Mouse (Mus musculus): Measurements from ENCODE around the gene Pklr. TPM values are rescaled to one million over a fixed set of nuclear protein-coding genes. Genes with fewer than 3 reads are reported as not detected.

Pklr gene
- polyA plus RNA-seq, 1 experiment from 2014 or later, result 1.6 TPM

GRCm38 (mm10) chr3:89177242-89178106 lies 41.5 kb downstream of the Pklr start, which contains the start of gene Scamp3:
Scamp3 (plus strand) TSS chr3:89177473.
- Histone ChIP-seq H3K9me3 (ENCODE audit: control insufficient read depth, low read length) (no peaks in the 10 kb centered on the region), H3K4me1 (replicated peaks; ENCODE audit: control insufficient read depth, insufficient read depth, low read length) (peaks cover 8% of the 10 kb centered on the region; the same call in 1 of the 2 replicates), H3K9ac (ENCODE audit: low read depth, low read length) (peak within 1 kb of the TSS; percentile 84), H3K36me3 (ENCODE audit: control insufficient read depth, insufficient read depth, low read length) (peaks cover 34% of the 10 kb centered on the region), H3K27me3 (ENCODE audit: control insufficient read depth, insufficient read depth, low read length) (no peaks in the 10 kb centered on the region), H3K27ac (ENCODE audit: low read depth, low read length) (peak within 1 kb of the TSS; percentile 62), H3K4me3 (ENCODE audit: low read depth, low read length) (peak within 1 kb of the TSS; percentile 82), H3K4me2 (replicated peaks; ENCODE audit: low read depth, low read length) (peak within 1 kb of the TSS; percentile 86)
- WGBS, result under 1% methylated on average over 43 of the region's 43 CpGs
- DNase-seq (ENCODE audit: low spot score) (peak; percentile 95), ATAC-seq (ENCODE audit: low FRiP score) (peak; percentile 94)

DNA sequence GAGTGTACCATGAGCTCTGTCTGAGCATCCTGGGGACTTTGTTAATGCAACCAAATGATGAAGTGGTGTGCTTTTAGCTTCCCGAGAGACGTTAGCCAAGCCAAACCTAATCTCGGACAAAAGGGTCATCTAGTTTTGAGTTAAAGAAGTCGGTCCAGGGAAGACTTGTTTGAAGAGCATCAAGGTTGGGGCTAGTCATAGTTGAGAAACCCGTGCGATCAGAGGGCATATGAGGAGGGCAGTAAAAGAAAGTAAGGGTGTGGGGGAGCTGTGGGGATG lies 42.1 kb downstream of the Pklr start:
- Histone ChIP-seq H3K4me1 (replicated peaks; ENCODE audit: control insufficient read depth, insufficient read depth, low read length) (peaks cover 8% of the 10 kb centered on the region; the same call in 1 of the 2 replicates), H3K9ac (ENCODE audit: low read depth, low read length) (peak overlapping the region; percentile 84), H3K9me3 (ENCODE audit: control insufficient read depth, low read length) (no peaks in the 10 kb centered on the region), H3K4me2 (replicated peaks; ENCODE audit: low read depth, low read length) (peak overlapping the region; percentile 86), H3K36me3 (ENCODE audit: control insufficient read depth, insufficient read depth, low read length) (peaks cover 34% of the 10 kb centered on the region), H3K27me3 (ENCODE audit: control insufficient read depth, insufficient read depth, low read length) (no peaks in the 10 kb centered on the region), H3K4me3 (ENCODE audit: low read depth, low read length) (peak overlapping the region; percentile 82), H3K27ac (ENCODE audit: low read depth, low read length) (peak overlapping the region; percentile 62)
- no peak for DNase-seq (ENCODE audit: low spot score)
- 8% methylated on average over 6 of the region's 6 CpGs for WGBS
- ATAC-seq (ENCODE audit: low FRiP score), result no peak

- DNase-seq (ENCODE audit: low spot score), result no peak
- Histone ChIP-seq H3K9ac (ENCODE audit: low read depth, low read length) (no peak overlapping the region), H3K36me3 (ENCODE audit: control insufficient read depth, insufficient read depth, low read length) (peaks cover 24% of the 10 kb centered on the region; the same call in 1 of the 2 replicates), H3K4me2 (replicated peaks; ENCODE audit: low read depth, low read length) (0 out of 2 replicates have a peak overlapping the region, but pooled peaks have one; percentile 86), H3K9me3 (ENCODE audit: control insufficient read depth, low read length) (no peaks in the 10 kb centered on the region), H3K27ac (ENCODE audit: low read depth, low read length) (no peak overlapping the region), H3K4me1 (replicated peaks; ENCODE audit: control insufficient read depth, insufficient read depth, low read length) (peaks cover 16% of the 10 kb centered on the region), H3K4me3 (ENCODE audit: low read depth, low read length) (no peak overlapping the region; the same call in 1 of the 2 replicates), H3K27me3 (ENCODE audit: control insufficient read depth, insufficient read depth, low read length) (no peaks in the 10 kb centered on the region)
- no peak for ATAC-seq (ENCODE audit: low FRiP score)
- WGBS, result 89% methylated on average over 11 of the region's 11 CpGs
Measured at GRCm38 (mm10) chr3:89179056-89179455, 43.1 kb downstream of the Pklr start.

- Histone ChIP-seq H3K4me2 (replicated peaks; ENCODE audit: low read depth, low read length) (no peak overlapping the region), H3K4me3 (ENCODE audit: low read depth, low read length) (no peak overlapping the region), H3K9ac (ENCODE audit: low read depth, low read length) (no peak overlapping the region), H3K27ac (ENCODE audit: low read depth, low read length) (no peak overlapping the region), H3K4me1 (replicated peaks; ENCODE audit: control insufficient read depth, insufficient read depth, low read length) (peaks cover 17% of the 10 kb centered on the region), H3K9me3 (ENCODE audit: control insufficient read depth, low read length) (no peaks in the 10 kb centered on the region), H3K27me3 (ENCODE audit: control insufficient read depth, insufficient read depth, low read length) (no peaks in the 10 kb centered on the region), H3K36me3 (ENCODE audit: control insufficient read depth, insufficient read depth, low read length) (peaks cover 12% of the 10 kb centered on the region; the same call in 1 of the 2 replicates)
- DNase-seq (ENCODE audit: low spot score) (no peak), ATAC-seq (ENCODE audit: low FRiP score) (no peak)
- WGBS, result 95% methylated on average over 27 of the region's 27 CpGs
Measured at GRCm38 (mm10) chr3:89181749-89182500, 46.0 kb downstream of the Pklr start.

DNA sequence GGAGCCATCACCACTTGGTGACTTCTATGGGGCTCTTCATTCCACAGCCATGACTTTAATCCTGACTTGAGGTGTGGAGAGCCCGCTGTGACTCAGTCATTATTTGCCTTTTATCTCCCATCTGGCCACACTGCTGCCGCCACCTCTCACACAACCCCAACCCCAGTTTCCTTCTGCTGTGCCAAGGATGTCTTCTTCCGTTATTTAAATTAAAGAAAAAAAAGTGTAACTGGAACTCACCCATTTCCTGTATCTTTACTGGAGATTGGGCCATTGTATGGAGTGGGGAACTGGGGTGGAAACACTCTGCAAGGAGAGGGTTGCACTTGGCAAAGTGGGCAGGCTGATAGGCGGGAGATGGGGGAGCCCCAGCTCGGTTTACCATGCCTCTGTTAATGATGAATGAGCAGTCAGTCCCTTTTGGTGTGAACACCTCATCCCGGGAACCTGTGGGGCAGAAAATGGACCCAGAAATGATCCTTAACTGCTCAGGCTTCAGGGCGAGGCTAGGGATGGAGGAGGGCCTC lies 46.7 kb downstream of the Pklr start:
- 52% methylated on average over 7 of the region's 7 CpGs for WGBS
- H3K4me3 ChIP-seq (ENCODE audit: low read depth, low read length), result peak overlapping the region; percentile 52; the same call in 1 of the 2 replicates
- H3K27ac ChIP-seq (ENCODE audit: low read depth, low read length), result no peak overlapping the region; the same call in 1 of the 2 replicates
- ATAC-seq (ENCODE audit: low FRiP score) (no peak; the same call in 1 of the 2 replicates), DNase-seq (ENCODE audit: low spot score) (no peak)
- no peak overlapping the region for H3K4me2 ChIP-seq (replicated peaks; ENCODE audit: low read depth, low read length)
- H3K27me3 ChIP-seq (ENCODE audit: control insufficient read depth, insufficient read depth, low read length), result no peaks in the 10 kb centered on the region
- H3K9ac ChIP-seq (ENCODE audit: low read depth, low read length), result no peak overlapping the region
- peaks cover 17% of the 10 kb centered on the region for H3K4me1 ChIP-seq (replicated peaks; ENCODE audit: control insufficient read depth, insufficient read depth, low read length)
- no peaks in the 10 kb centered on the region for H3K9me3 ChIP-seq (ENCODE audit: control insufficient read depth, low read length)
- H3K36me3 ChIP-seq (ENCODE audit: control insufficient read depth, insufficient read depth, low read length), result peaks cover 12% of the 10 kb centered on the region; the same call in 1 of the 2 replicates

DNA sequence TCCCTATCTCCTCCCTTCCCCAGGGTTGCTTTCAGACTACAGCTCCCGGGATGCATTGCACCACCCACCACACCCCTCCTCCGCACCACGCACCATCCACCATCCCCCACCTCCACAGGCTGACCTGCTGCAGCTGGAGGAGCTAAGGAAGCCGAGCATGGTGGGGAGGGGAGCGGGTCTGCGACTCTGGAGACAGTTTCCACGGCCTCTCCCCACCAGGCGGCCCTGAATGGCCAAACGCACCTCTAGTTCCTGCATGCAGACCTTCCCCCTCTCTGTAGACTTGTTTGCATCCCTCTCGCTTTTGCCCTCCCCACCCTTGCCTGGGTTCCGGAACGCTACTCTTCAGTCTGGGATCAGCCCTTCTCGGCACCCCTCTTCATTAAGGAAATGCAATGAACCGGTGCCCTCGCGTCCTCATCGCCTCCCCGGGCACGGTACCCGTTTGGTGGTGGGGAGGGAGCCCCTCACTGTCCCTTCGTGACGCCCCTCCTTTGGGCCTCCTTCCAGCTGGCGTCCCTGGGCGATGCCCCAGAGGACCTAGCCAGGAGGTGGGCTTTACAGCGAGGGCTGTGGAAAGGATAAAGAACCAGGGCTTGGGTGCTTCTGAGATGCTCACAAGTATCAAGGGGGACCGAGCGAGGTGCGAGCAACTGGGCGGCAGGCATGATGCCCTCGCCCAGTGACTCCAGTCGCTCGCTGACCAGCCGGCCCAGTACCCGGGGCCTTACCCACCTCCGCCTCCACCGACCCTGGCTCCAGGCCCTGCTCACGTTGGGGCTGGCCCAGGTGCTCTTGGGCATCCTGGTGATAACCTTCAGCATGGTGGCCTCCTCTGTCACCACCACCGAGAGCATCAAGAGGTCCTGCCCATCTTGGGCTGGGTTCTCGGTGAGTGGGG lies 47.4 kb downstream of the Pklr start, which contains the start of gene Fam189b:
Fam189b (plus strand) TSS at position 86 of the 901 bp plus-strand sequence.
- Histone ChIP-seq H3K4me3 (ENCODE audit: low read depth, low read length) (peak within 1 kb of the TSS; percentile 52), H3K27ac (ENCODE audit: low read depth, low read length) (peak within 1 kb of the TSS; percentile 74), H3K9ac (ENCODE audit: low read depth, low read length) (peak within 1 kb of the TSS; percentile 80), H3K4me2 (replicated peaks; ENCODE audit: low read depth, low read length) (peak within 1 kb of the TSS; percentile 89), H3K4me1 (replicated peaks; ENCODE audit: control insufficient read depth, insufficient read depth, low read length) (peaks cover 15% of the 10 kb centered on the region), H3K36me3 (ENCODE audit: control insufficient read depth, insufficient read depth, low read length) (peaks cover 12% of the 10 kb centered on the region; the same call in 1 of the 2 replicates), H3K27me3 (ENCODE audit: control insufficient read depth, insufficient read depth, low read length) (no peaks in the 10 kb centered on the region), H3K9me3 (ENCODE audit: control insufficient read depth, low read length) (no peaks in the 10 kb centered on the region)
- peak; percentile 93 for ATAC-seq (ENCODE audit: low FRiP score)
- 5% methylated on average over 39 of the region's 39 CpGs for WGBS
- peak; percentile 88 for DNase-seq (ENCODE audit: low spot score)

- Histone ChIP-seq H3K27ac (ENCODE audit: low read depth, low read length) (no peak overlapping the region), H3K9me3 (ENCODE audit: control insufficient read depth, low read length) (no peaks in the 10 kb centered on the region), H3K4me3 (ENCODE audit: low read depth, low read length) (peak overlapping the region; percentile 52), H3K27me3 (ENCODE audit: control insufficient read depth, insufficient read depth, low read length) (no peaks in the 10 kb centered on the region), H3K9ac (ENCODE audit: low read depth, low read length) (peak overlapping the region; percentile 80), H3K4me1 (replicated peaks; ENCODE audit: control insufficient read depth, insufficient read depth, low read length) (peaks cover 11% of the 10 kb centered on the region), H3K36me3 (ENCODE audit: control insufficient read depth, insufficient read depth, low read length) (peaks cover 12% of the 10 kb centered on the region; the same call in 1 of the 2 replicates), H3K4me2 (replicated peaks; ENCODE audit: low read depth, low read length) (peak overlapping the region; percentile 89)
- DNase-seq (ENCODE audit: low spot score) (no peak), ATAC-seq (ENCODE audit: low FRiP score) (no peak)
- WGBS, result 84% methylated on average over 6 of the region's 6 CpGs
Measured at GRCm38 (mm10) chr3:89183959-89184315, 48.0 kb downstream of the Pklr start.

GRCm38 (mm10) chr3:89187197-89187596 lies 51.3 kb downstream of the Pklr start:
- H3K4me1 ChIP-seq (replicated peaks; ENCODE audit: control insufficient read depth, insufficient read depth, low read length), result peaks cover 11% of the 10 kb centered on the region
- no peaks in the 10 kb centered on the region for H3K27me3 ChIP-seq (ENCODE audit: control insufficient read depth, insufficient read depth, low read length)
- H3K4me3 ChIP-seq (ENCODE audit: low read depth, low read length), result no peak overlapping the region
- no peak overlapping the region for H3K27ac ChIP-seq (ENCODE audit: low read depth, low read length)
- no peaks in the 10 kb centered on the region for H3K9me3 ChIP-seq (ENCODE audit: control insufficient read depth, low read length)
- WGBS, result 43% methylated on average over 23 of the region's 23 CpGs
- no peak overlapping the region for H3K4me2 ChIP-seq (replicated peaks; ENCODE audit: low read depth, low read length)
- no peaks in the 10 kb centered on the region for H3K36me3 ChIP-seq (ENCODE audit: control insufficient read depth, insufficient read depth, low read length)
- ATAC-seq (ENCODE audit: low FRiP score), result no peak
- DNase-seq (ENCODE audit: low spot score), result no peak
- no peak overlapping the region for H3K9ac ChIP-seq (ENCODE audit: low read depth, low read length)

Data from hindbrain, embryonic 11.5 days (tissue).